Mouse (Mus musculus) heart, postnatal 0 days (tissue): ENCODE data around the gene Eif4e2. TPM values are rescaled to one million over a fixed set of nuclear protein-coding genes. Genes with fewer than 3 reads are reported as not detected.

ENCODE experiments used
- ATAC-seq: fragments of 200-750 bp; cut with Nextera tagmentation; 2 replicates; pipeline ENCODE4 v1.8.0; 2017; ENCODE audit warnings: low read depth, moderate number of reproducible peaks, moderate library complexity; ENCODE audit not compliant: insufficient read depth
- DNase-seq: peaks from one replicate; pipeline ENCODE4 v3.0.0-alpha.2; 2016; ENCODE audit warnings: low spot score
- H3K27ac ChIP-seq: fragments of 300-500 bp; sonication (generic); 2 replicates; pipeline ENCODE4 v1.5.1; 2014; ENCODE audit warnings: low read depth, mild to moderate bottlenecking
- H3K27me3 ChIP-seq: fragments of 300-500 bp; sonication (generic); 2 replicates; pipeline ENCODE4 v1.6.1; 2014; ENCODE audit warnings: low read length, mixed read lengths; ENCODE audit not compliant: control insufficient read depth, insufficient read depth
- H3K36me3 ChIP-seq: fragments of 300-500 bp; sonication (generic); replicated peaks from 2 replicates; pipeline ENCODE4 v1.6.1; 2014; ENCODE audit warnings: low read length, mixed read lengths; ENCODE audit not compliant: control insufficient read depth, insufficient read depth
- H3K4me1 ChIP-seq: fragments of 300-500 bp; sonication (generic); 2 replicates; pipeline ENCODE4 v1.6.1; 2014; ENCODE audit warnings: antibody characterized with exemption; ENCODE audit not compliant: control insufficient read depth, insufficient read depth
- H3K4me2 ChIP-seq: fragments of 300-500 bp; sonication (generic); 2 replicates; pipeline ENCODE4 v1.6.1; 2014; ENCODE audit warnings: low read depth, mild to moderate bottlenecking, low read length, moderate library complexity
- H3K4me3 ChIP-seq: fragments of 300-500 bp; sonication (generic); 2 replicates; pipeline ENCODE4 v1.5.1; 2014; ENCODE audit warnings: low read depth, low read length
- H3K9ac ChIP-seq: fragments of 300-500 bp; sonication (generic); replicated peaks from 2 replicates; pipeline ENCODE4 v1.6.1; 2014; ENCODE audit warnings: low read depth, low read length, mixed read lengths
- H3K9me3 ChIP-seq: fragments of 300-500 bp; sonication (generic); replicated peaks from 2 replicates; pipeline ENCODE4 v1.6.1; 2016; ENCODE audit warnings: low read length; ENCODE audit not compliant: control insufficient read depth
- CTCF ChIP-seq: IDR thresholded peaks from 2 replicates; pipeline ENCODE4 v1.5.1; 2016; ENCODE audit warnings: antibody characterized with exemption, control low read depth, low read depth
- EP300 ChIP-seq: IDR thresholded peaks from 2 replicates; pipeline ENCODE4 v1.6.1; 2016; ENCODE audit warnings: antibody characterized with exemption, low read depth
- WGBS: fragments of 180-500 bp; shearing (Covaris S2); extraction: QIAGEN DNeasy Blood & Tissue Kit; methylation state at CpG from one replicate; pipeline ENCODE4 v1.1.7; 2014; 5-methylcytosine and 5-hydroxymethylcytosine counted together
- polyA plus RNA-seq: library from polyadenylated mRNA; unstranded; fragments of >200 nt; fragmentation: Nextera tagmentation; extraction: Ambion mirVana; gene quantifications from 2 replicates; pipeline ENCODE4 v1.2.1, GENCODE M21; 2015
- total RNA-seq: library from RNA; depleted of rRNA; stranded (reverse); fragments of >200 nt; gene quantifications from 2 replicates; pipeline ENCODE4 v1.2.3, GENCODE M21; 2014; ENCODE audit warnings: low replicate concordance

The Eif4e2 gene
- total and polyA plus RNA-seq, 2 experiments from 2014 or later = 54.9 to 80.9 TPM

- H3K9ac ChIP-seq = no peak overlapping the region
- no peak overlapping the region for H3K4me2 ChIP-seq
- DNase-seq = no peak
- 91% methylated on average over 12 of the region's 12 CpGs for WGBS
- no peaks in the 10 kb centered on the region for H3K27me3 ChIP-seq
- no peaks in the 10 kb centered on the region for H3K9me3 ChIP-seq
- H3K4me3 ChIP-seq = no peak overlapping the region
- ATAC-seq = no peak
- H3K36me3 ChIP-seq = no peaks in the 10 kb centered on the region
- no peak overlapping the region for H3K27ac ChIP-seq
- TF ChIP-seq CTCF (no peak), EP300 (no peak)
- peaks cover 17% of the 10 kb centered on the region for H3K4me1 ChIP-seq
These were observed 61.4 kb downstream of the Eif4e2 start for GRCm38 (mm10) chr1:87275151-87275550.

GRCm38 (mm10) chr1:87276056-87276455 is 62.3 kb downstream of the Eif4e2 start:
- no peak overlapping the region for H3K4me3 ChIP-seq
- 23% methylated on average over 2 of the region's 2 CpGs for WGBS
- DNase-seq (no peak), ATAC-seq (no peak)
- peaks cover 12% of the 10 kb centered on the region for H3K4me1 ChIP-seq
- TF ChIP-seq EP300 (no peak), CTCF (no peak)
- no peak overlapping the region for H3K4me2 ChIP-seq
- H3K27ac ChIP-seq = no peak overlapping the region
- no peaks in the 10 kb centered on the region for H3K9me3 ChIP-seq
- H3K27me3 ChIP-seq = no peaks in the 10 kb centered on the region
- H3K9ac ChIP-seq = no peak overlapping the region
- no peaks in the 10 kb centered on the region for H3K36me3 ChIP-seq

- TF ChIP-seq CTCF (no peak), EP300 (no peak)
- 76% methylated on average over 5 of the region's 5 CpGs for WGBS
These were observed 66.6 kb downstream of the Eif4e2 start for GRCm38 (mm10) chr1:87280281-87280680.

GRCm38 (mm10) chr1:87281599-87282412 is 68.1 kb downstream of the Eif4e2 start:
- ATAC-seq (no peak), DNase-seq (no peak)
- Histone ChIP-seq H3K4me2 (peak overlapping the region; percentile 30), H3K36me3 (no peaks in the 10 kb centered on the region), H3K27ac (no peak overlapping the region), H3K4me3 (no peak overlapping the region), H3K9ac (no peak overlapping the region), H3K27me3 (no peaks in the 10 kb centered on the region), H3K9me3 (no peaks in the 10 kb centered on the region), H3K4me1 (no peaks in the 10 kb centered on the region)
- TF ChIP-seq CTCF (no peak), EP300 (no peak)
- 31% methylated on average over 20 of the region's 20 CpGs for WGBS

More at GRCm38 (mm10) chr1:87280281-87280680, 66.6 kb downstream of the Eif4e2 start:
- ATAC-seq (no peak), DNase-seq (no peak)
- H3K27ac ChIP-seq = no peak overlapping the region
- H3K9ac ChIP-seq = no peak overlapping the region
- H3K27me3 ChIP-seq = no peaks in the 10 kb centered on the region
- H3K4me2 ChIP-seq = no peak overlapping the region
- no peak overlapping the region for H3K4me3 ChIP-seq
- no peaks in the 10 kb centered on the region for H3K9me3 ChIP-seq
- no peaks in the 10 kb centered on the region for H3K4me1 ChIP-seq
- no peaks in the 10 kb centered on the region for H3K36me3 ChIP-seq

GRCm38 (mm10) chr1:87282413-87282788 is 68.7 kb downstream of the Eif4e2 start:
- no peak for TF ChIP-seq EP300
- TF ChIP-seq CTCF = no peak
- Histone ChIP-seq H3K4me2 (no peak overlapping the region), H3K27me3 (no peaks in the 10 kb centered on the region), H3K9me3 (no peaks in the 10 kb centered on the region), H3K4me1 (no peaks in the 10 kb centered on the region), H3K36me3 (no peaks in the 10 kb centered on the region), H3K9ac (no peak overlapping the region), H3K27ac (no peak overlapping the region), H3K4me3 (no peak overlapping the region)
- no peak for DNase-seq
- no peak for ATAC-seq
- WGBS = 60% methylated on average over 6 of the region's 6 CpGs
